Mouse (Mus musculus) right cerebral cortex, adult 18-20 months (tissue): ENCODE data around the gene Terb1.
A peak's percentile ranks its signal among the peaks of the same experiment; 100 is the strongest.

Source experiments
- DNase-seq: peaks from one replicate; pipeline ENCODE4 v3.0.0; 2022; ENCODE audit warnings: mixed read lengths

Gene Terb1

GRCm38 (mm10) chr8:104446016-104446415, 63.7 kb downstream of the Terb1 start:
- no peak for DNase-seq

GRCm38 (mm10) chr8:104445248-104445647, 64.5 kb downstream of the Terb1 start:
- no peak for DNase-seq

- DNase-seq = no peak
Observed at GRCm38 (mm10) chr8:104443125-104443679, 66.5 kb downstream of the Terb1 start.

GRCm38 (mm10) chr8:104442299-104443124, 67.2 kb downstream of the Terb1 start, which contains the start of gene Dync1li2:
Gene Dync1li2 (minus strand): TSS chr8:104443047.
- peak; percentile 92 for DNase-seq

GRCm38 (mm10) chr8:104441613-104442012, 68.1 kb downstream of the Terb1 start:
- peak; percentile 65 for DNase-seq

- no peak for DNase-seq
Observed at GRCm38 (mm10) chr8:104439461-104439860, 70.2 kb downstream of the Terb1 start.

- peak; percentile 60 for DNase-seq
Observed at GRCm38 (mm10) chr8:104437494-104438135, 72.1 kb downstream of the Terb1 start.

GRCm38 (mm10) chr8:104436591-104436990, 73.1 kb downstream of the Terb1 start:
- DNase-seq = no peak

- peak; percentile 97 for DNase-seq
Observed at GRCm38 (mm10) chr8:104436038-104436437, 73.7 kb downstream of the Terb1 start.

- DNase-seq = no peak
Observed at GRCm38 (mm10) chr8:104434826-104435354, 74.8 kb downstream of the Terb1 start.

- DNase-seq = no peak
Observed at GRCm38 (mm10) chr8:104434275-104434674, 75.4 kb downstream of the Terb1 start.

- DNase-seq = no peak
Observed at GRCm38 (mm10) chr8:104433191-104433842, 76.4 kb downstream of the Terb1 start.

- DNase-seq = no peak
Observed at GRCm38 (mm10) chr8:104432656-104433055, 77.1 kb downstream of the Terb1 start.

- DNase-seq = no peak
Observed at GRCm38 (mm10) chr8:104430230-104430629, 79.5 kb downstream of the Terb1 start.

GRCm38 (mm10) chr8:104427703-104428102, 82.0 kb downstream of the Terb1 start:
- DNase-seq = no peak

- DNase-seq = no peak
Observed at GRCm38 (mm10) chr8:104422313-104422712, 87.4 kb downstream of the Terb1 start.

- DNase-seq = no peak
Observed at GRCm38 (mm10) chr8:104416022-104416421, 93.7 kb downstream of the Terb1 start.

- no peak for DNase-seq
Observed at GRCm38 (mm10) chr8:104414204-104414603, 95.5 kb downstream of the Terb1 start.

GRCm38 (mm10) chr8:104413770-104414169, 95.9 kb downstream of the Terb1 start:
- DNase-seq = no peak

GRCm38 (mm10) chr8:104412805-104413532, 96.7 kb downstream of the Terb1 start:
- no peak for DNase-seq

- no peak for DNase-seq
Observed at GRCm38 (mm10) chr8:104411972-104412371, 97.7 kb downstream of the Terb1 start.

GRCm38 (mm10) chr8:104411468-104411867, 98.2 kb downstream of the Terb1 start:
- DNase-seq = peak; percentile 88
